Mouse (Mus musculus) kidney, postnatal 14 days (tissue): ENCODE data around the gene Etv3.
"Not testable (repeated sequence)": the region's sequence is repeated elsewhere in the genome, so short reads cannot be mapped to it uniquely, and the experiment has no call there.

Source experiments
- DNase-seq: peaks from one replicate; pipeline ENCODE4 v3.0.0; 2022; ENCODE audit warnings: mixed read lengths

The Etv3 gene

GRCm38 (mm10) chr3:87525043-87525836 lies at the start of gene Etv3:
Etv3 (plus strand) TSS chr3:87525407.
- peak; percentile 93 for DNase-seq

- DNase-seq, result not testable (repeated sequence)
Measured at GRCm38 (mm10) chr3:87477948-87478347, 47.3 kb upstream of the Etv3 start.

DNA sequence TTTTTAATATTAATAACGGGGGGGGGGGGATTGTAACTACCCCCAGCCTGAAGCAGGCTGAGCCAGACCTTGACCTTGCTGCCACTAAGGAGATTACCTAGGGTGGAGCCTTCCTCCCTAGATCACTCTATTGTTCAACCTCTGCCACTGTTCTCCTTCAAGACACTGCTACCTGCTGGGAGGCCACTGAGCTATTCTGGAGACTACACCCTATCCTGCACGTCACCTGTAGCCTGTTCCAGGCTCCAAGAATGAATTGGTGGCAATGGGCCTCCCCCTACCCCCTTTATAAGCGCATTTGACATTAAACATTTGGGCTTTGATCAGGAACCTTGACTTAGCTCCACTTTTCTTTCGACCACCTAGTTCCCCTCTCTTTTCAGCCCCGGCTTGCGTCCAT lies 46.6 kb upstream of the Etv3 start:
- DNase-seq, result not testable (repeated sequence)

DNA sequence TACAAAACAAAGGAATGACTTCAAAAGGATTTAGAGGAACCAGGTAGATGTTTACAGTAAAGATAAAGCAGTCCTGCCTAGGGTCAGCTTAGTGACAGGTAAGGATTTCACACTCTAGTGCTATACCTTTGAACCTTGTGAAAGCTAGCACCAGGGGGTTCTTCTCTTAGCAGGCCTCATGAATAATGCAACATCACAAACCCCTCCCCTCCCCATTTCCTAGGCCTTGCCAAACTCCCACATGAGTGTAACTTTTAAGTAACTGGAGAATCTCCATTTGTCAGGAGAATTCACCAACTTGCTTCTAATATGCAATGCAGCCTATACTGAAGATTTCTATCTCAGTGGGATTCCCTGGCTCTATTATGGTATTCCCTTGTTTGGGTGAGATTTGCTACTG lies 46.0 kb upstream of the Etv3 start:
- not testable (repeated sequence) for DNase-seq

DNA sequence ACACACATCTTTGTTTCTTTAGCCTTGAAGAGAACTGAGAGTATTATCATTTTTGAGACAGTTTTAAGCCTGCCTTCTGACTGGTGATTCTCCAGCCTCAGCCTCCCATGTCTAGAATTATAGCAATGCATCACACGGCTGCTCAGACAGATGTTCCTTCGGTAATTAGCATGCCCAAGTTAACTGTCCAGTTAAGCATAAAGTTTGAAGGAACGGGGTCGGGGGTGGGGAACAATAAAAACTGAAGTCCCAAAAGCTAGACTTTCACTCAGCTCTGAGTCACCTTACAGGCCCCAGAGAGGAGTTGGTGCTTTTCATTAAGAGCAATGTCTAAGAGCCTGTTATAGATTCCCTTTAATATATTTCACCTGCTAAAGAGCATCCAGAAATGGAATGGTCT lies 37.8 kb upstream of the Etv3 start:
- DNase-seq, result no peak

DNA sequence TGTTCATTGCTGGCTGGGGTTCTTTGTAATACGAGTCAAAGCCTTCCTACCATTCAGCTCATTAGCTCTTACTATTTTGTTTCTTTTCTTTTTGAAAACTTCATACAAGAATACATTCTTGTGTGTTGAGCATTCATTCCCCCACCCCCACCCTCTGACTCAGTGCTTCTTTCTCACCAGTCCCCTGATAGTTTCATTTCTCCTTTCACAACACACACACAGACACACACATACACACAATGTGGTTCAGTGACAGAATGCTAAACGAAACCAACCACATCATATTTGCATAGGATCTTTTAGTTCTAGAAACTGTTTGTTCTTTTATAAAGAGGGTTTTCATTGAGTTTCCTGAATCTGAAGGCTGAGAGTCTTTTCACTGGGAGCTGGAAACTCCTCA lies 37.3 kb upstream of the Etv3 start:
- DNase-seq, result no peak

GRCm38 (mm10) chr3:87498266-87498665 lies 26.9 kb upstream of the Etv3 start:
- DNase-seq, result no peak

- peak; percentile 79 for DNase-seq
Measured at GRCm38 (mm10) chr3:87499072-87499471, 26.1 kb upstream of the Etv3 start.

DNA sequence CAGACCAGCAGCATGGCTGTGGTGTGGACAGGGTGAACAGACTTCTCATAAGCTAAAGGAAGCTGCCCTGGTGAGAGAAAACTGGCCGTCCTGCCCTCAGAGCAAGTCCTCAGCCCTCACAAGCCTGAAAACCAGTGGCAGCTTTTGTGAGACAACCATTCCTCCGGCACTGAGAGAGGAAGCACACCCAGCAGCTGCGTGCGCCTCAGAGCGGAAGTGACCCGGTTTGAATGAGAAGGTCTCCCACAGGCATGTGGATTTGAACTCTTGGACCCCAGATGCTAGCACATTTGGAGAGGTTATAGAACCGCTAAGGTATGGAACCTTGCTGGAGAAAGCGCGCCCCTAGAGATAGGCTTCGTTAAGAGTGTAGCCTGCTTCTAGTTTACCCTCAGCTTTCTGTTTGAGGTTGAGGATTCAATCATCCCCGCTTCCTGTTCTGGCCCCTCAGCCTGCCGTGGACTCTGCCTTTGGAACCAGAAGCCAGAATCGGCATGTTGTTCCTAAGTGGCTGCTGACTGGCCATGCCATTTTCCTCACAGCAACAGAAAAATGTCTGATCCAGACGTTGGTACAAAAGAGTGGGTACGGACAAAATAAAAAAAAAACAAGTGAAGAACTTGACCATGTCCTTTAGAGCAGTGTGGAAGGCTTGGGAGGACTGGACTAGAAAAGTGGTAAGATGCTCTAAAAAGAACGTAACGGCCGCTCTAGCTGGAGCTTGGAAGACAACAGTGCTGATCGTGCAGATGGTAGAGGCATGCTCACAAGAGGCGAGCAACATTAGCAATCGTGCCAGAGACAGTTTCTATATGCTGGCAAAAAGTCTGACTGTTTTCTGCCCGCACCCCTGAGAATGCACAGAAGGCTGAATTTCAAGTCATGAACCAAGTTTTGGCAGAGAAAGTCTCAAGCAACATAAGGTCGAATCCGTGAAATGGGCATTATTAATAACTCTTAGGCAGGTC lies 24.8 kb upstream of the Etv3 start:
- DNase-seq, result no peak

- DNase-seq, result no peak
Measured at GRCm38 (mm10) chr3:87501151-87501550, 24.1 kb upstream of the Etv3 start.

- no peak for DNase-seq
Measured at GRCm38 (mm10) chr3:87502771-87503170, 22.4 kb upstream of the Etv3 start.

- peak; percentile 42 for DNase-seq
Measured at GRCm38 (mm10) chr3:87504330-87504729, 20.9 kb upstream of the Etv3 start.

GRCm38 (mm10) chr3:87504749-87505425 lies 20.3 kb upstream of the Etv3 start:
- no peak for DNase-seq

DNA sequence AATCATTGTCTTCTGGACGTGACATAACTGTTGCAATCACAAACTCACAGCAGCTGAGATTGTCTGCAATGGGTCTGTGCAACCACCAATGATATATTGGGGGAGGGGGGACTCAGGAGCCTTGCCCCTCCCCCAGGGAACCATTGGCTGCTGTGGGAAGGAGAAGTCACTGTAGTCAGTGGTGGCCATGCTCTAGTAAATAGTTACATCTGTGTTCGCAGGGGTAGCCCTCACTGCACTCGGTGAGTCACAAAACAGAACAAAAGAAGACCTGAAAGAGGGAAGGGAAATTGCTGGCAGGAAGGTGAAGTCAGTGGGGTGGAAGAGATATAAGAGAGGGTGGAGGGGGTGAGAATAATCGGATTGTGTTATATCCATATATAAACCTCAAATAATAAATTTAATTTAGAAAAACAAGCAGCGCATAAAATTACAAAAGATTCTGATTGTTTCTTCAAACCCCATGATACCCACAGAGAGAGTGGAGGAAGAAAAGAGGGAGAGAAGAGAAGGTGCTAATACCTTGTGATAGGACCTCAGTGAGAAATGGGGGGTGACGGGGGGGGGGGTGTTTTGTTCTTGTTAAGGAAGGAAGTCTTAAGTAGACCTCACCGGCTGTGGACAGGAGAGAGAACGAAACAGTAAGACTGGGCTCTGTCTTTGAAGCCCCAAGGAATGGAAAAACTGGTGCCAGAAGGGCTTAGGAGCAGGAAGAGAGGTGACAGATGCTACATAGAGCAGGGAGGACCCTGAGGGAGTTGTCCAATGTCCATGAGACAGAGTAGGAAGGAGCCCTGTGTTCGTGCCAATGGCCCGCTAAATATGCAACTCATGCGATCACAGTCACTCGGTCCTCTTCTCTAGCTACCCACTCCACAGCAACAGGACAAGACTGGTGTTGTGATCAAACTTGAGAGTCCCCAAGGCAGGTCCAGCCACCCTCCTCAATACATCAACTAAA lies 18.5 kb upstream of the Etv3 start:
- DNase-seq, result no peak

DNA sequence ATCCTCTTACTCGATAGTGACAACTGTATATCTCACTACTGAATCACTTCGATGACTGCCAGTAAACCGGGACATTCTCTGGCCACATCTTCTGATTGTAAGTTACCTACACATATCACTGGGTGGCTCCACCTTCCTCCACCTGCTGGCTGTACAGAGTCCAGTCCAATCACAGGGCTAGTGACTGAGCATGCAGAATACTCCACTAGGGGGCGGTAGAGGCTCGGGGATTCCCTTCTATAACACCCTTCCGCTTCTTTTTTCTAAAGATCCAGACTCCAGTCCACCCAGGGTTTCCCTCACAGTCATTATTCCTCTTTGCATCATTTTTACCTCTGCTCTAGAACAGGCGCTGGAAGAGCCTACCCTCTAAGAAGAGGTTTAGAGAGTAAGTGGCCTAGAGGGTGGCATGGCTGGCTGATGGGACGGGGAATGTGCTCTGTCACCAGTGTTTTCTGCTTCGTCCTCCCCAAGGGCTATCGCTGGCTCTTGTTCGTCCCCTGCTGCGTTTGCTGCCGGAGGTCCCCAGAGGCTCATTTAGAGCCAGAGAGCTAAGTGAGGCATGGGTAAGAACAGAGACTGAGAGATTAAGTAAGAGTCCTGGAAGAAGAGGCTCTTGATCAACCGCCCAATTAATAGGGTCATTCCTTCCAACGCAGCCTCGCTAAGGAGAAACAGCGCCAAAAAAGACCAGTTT lies 16.9 kb upstream of the Etv3 start:
- peak; percentile 91 for DNase-seq

GRCm38 (mm10) chr3:87509061-87509460 lies 16.1 kb upstream of the Etv3 start:
- DNase-seq, result peak; percentile 84

DNA sequence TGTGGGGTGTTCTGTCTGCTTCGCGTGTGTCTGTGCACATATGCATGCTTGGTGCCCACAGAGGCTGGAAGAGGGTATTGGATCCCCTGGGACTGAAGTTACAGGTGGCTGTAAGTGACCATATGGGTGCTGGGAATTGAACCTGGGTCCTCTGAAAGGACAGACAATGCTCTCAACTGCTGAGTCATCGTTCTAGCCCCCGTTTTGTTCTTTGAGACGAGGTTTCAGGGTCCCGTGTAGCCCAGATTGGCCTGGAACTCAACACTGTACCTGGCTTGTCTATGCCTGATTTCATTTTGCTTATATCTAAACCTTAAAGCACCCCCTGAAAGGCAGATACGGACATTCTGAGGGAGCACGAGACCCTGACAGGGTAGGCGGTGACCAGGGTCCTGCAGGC lies 14.4 kb upstream of the Etv3 start:
- no peak for DNase-seq

DNA sequence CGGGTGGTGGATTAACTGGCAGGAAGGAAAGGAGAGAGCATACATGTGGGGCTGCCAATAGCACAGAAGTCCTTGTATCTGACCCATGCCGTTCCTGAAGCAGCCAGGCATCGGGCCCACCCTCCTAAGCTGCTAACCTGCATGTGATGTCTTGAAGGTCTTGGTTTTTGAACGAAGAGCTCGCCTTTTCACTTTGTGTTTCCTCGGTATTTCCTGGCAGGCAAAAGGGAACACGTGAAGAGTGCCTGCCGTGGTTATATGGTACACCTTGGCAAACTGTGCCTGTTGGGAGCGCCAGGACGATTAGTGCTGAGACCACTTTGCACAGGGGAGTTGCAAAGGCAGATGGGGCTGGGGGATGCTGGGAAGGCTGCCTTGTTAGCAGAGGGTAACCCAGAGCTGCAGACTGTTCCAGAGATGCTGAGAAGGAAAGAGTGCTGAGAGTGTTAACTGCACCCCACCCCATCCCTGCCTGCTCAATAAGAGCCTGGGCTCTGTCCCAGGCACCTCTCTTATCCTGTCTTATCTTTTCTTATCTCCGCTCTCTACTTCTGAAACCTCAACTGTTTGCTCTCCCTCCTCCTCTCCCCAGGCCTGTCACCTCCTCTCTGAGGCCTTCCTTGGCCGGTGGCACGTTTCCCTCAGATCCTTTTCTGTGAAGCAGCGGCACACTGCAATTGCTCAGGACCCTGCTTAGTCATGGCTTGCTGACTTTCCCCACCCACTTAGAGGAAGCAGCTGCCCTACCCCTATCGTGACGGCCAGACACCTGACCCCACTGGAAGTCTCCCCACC lies 13.0 kb upstream of the Etv3 start:
- DNase-seq, result no peak

GRCm38 (mm10) chr3:87515567-87516081 lies 9.6 kb upstream of the Etv3 start:
- DNase-seq, result peak; percentile 69

GRCm38 (mm10) chr3:87518425-87518824 lies 6.8 kb upstream of the Etv3 start:
- DNase-seq, result no peak
